ENCODE assay signal across 19 mouse cellular contexts in genomic region chr2:122968809-122969628, GRCm38 (mm10).
DNase-seq lines count a peak whose midpoint lies in the region; ATAC-seq and TF ChIP-seq lines count a peak whose summit lies in the region.
"Had no signal": no experiment of that assay in that cellular context is flagged by ENCODE, and none has a peak within 500 bp of the region (broad histone marks: within the 10 kb centered on the region; RNA-seq: fewer than 3 reads in every experiment).

No protein-coding gene starts in this region.

- intact Hi-C loops in left cerebral cortex, adult 2 months (cut with DNase I): loop anchor here (5.0 kb wide), 1 partner anchor 103 kb away; no protein-coding TSS in a partner anchor
- intact Hi-C loops in heart, postnatal 36 days (cut with DNase I): no loop called here

- H3K9ac ChIP-seq in forebrain, embryonic 14.5 days (ENCODE audit: low read length): no peak overlapping the region
- no peak overlapping the region for H3K9ac ChIP-seq in forebrain, embryonic 11.5 days (ENCODE audit: low read length)
- H3K9ac ChIP-seq in forebrain, embryonic 16.5 days (replicated peaks; ENCODE audit: low read depth, low read length): no peak overlapping the region
- H3K9ac ChIP-seq: embryonic facial prominence, embryonic 13.5 days; hindbrain, embryonic 15.5 days; limb, embryonic 15.5 days; lung, embryonic 14.5 days; midbrain, embryonic 15.5 days had no signal

- no peaks in the 10 kb centered on the region for H3K36me3 ChIP-seq in forebrain, embryonic 14.5 days (ENCODE audit: control insufficient read depth, insufficient read depth, low read length)
- no peaks in the 10 kb centered on the region for H3K36me3 ChIP-seq in forebrain, embryonic 11.5 days (ENCODE audit: control insufficient read depth, insufficient read depth, low read length)
- H3K36me3 ChIP-seq in forebrain, embryonic 16.5 days (ENCODE audit: control insufficient read depth, insufficient read depth): no peaks in the 10 kb centered on the region
- H3K36me3 ChIP-seq: embryonic facial prominence, embryonic 13.5 days; hindbrain, embryonic 15.5 days; limb, embryonic 15.5 days; midbrain, embryonic 15.5 days had no signal

- H3K27ac ChIP-seq in forebrain, embryonic 14.5 days (ENCODE audit: low read depth, low read length): no peak overlapping the region
- H3K27ac ChIP-seq in forebrain, embryonic 11.5 days (ENCODE audit: low read depth, low read length): no peak overlapping the region
- H3K27ac ChIP-seq in forebrain, embryonic 16.5 days (ENCODE audit: low read length): no peak overlapping the region
- peak overlapping the region; percentile 61 for H3K27ac ChIP-seq in left cerebral cortex, adult 2 months
- H3K27ac ChIP-seq: embryonic facial prominence, embryonic 13.5 days; heart, adult 2 months; hindbrain, embryonic 15.5 days; limb, embryonic 15.5 days; midbrain, embryonic 15.5 days had no signal

- DNase-seq in forebrain, embryonic 14.5 days (ENCODE audit: low spot score): peak; percentile 68
- no peak for DNase-seq in forebrain, embryonic 11.5 days (ENCODE audit: low spot score)
- peak; percentile 15 to 19 for DNase-seq in left cerebral cortex, adult 2 months (ENCODE audit: extremely low spot score in 1 of 2, low spot score in 2 of 2)
- DNase-seq in right cerebral cortex, postnatal 25 days: peak; percentile 29
- no peak for DNase-seq in heart, adult 9 months (ENCODE audit: low spot score in 2 of 2)
- DNase-seq in heart, postnatal 36 days: no peak
- DNase-seq: cerebellum, postnatal 36 days; heart, adult 2 months; heart, postnatal 10 days; kidney, adult 18-20 months; kidney, postnatal 4 days; lung, embryonic 14.5 days had no signal

- no peak overlapping the region for H3K4me3 ChIP-seq in forebrain, embryonic 14.5 days (ENCODE audit: low read depth, low read length)
- H3K4me3 ChIP-seq in forebrain, embryonic 11.5 days (ENCODE audit: low read depth, low read length): no peak overlapping the region
- no peak overlapping the region for H3K4me3 ChIP-seq in forebrain, embryonic 16.5 days (replicated peaks; ENCODE audit: low read length)
- no peak overlapping the region for H3K4me3 ChIP-seq in left cerebral cortex, adult 2 months
- H3K4me3 ChIP-seq: embryonic facial prominence, embryonic 13.5 days; heart, adult 2 months; hindbrain, embryonic 15.5 days; limb, embryonic 15.5 days; midbrain, embryonic 15.5 days had no signal

- TF ChIP-seq CTCF in left cerebral cortex, adult 2 months (IDR thresholded peaks at IDR 0.05): peak; percentile 10; the same call in 1 of the 2 replicates

- no peaks in the 10 kb centered on the region for H3K27me3 ChIP-seq in forebrain, embryonic 14.5 days (replicated peaks; ENCODE audit: control insufficient read depth, insufficient read depth, low read length)
- H3K27me3 ChIP-seq in forebrain, embryonic 11.5 days (ENCODE audit: control insufficient read depth, insufficient read depth, low read length): no peaks in the 10 kb centered on the region
- H3K27me3 ChIP-seq in forebrain, embryonic 16.5 days (replicated peaks; ENCODE audit: control insufficient read depth, insufficient read depth, low read length): no peaks in the 10 kb centered on the region
- H3K27me3 ChIP-seq: embryonic facial prominence, embryonic 13.5 days; hindbrain, embryonic 15.5 days; limb, embryonic 15.5 days; midbrain, embryonic 15.5 days; Patski had no signal

- 79% methylated on average over 10 of the region's 10 CpGs for WGBS in forebrain, embryonic 14.5 days
- WGBS in forebrain, embryonic 11.5 days: 91% methylated on average over 10 of the region's 10 CpGs
- WGBS in forebrain, embryonic 16.5 days: 70% methylated on average over 10 of the region's 10 CpGs

- H3K4me1 ChIP-seq in forebrain, embryonic 14.5 days (ENCODE audit: control insufficient read depth, insufficient read depth, low read length): no peaks in the 10 kb centered on the region
- H3K4me1 ChIP-seq in forebrain, embryonic 11.5 days (replicated peaks; ENCODE audit: control insufficient read depth, insufficient read depth, low read length): no peaks in the 10 kb centered on the region
- H3K4me1 ChIP-seq in forebrain, embryonic 16.5 days (replicated peaks; ENCODE audit: control insufficient read depth, insufficient read depth, low read length): peaks cover 2% of the 10 kb centered on the region; the same call in 1 of the 2 replicates
- H3K4me1 ChIP-seq: embryonic facial prominence, embryonic 13.5 days; hindbrain, embryonic 15.5 days; limb, embryonic 15.5 days had no signal

- H3K4me2 ChIP-seq in forebrain, embryonic 14.5 days (ENCODE audit: low read length): no peak overlapping the region
- H3K4me2 ChIP-seq in forebrain, embryonic 11.5 days (ENCODE audit: low read depth, low read length, severe bottlenecking): no peak overlapping the region
- no peak overlapping the region for H3K4me2 ChIP-seq in forebrain, embryonic 16.5 days (ENCODE audit: low read length)
- H3K4me2 ChIP-seq: embryonic facial prominence, embryonic 13.5 days; hindbrain, embryonic 15.5 days; limb, embryonic 15.5 days; lung, embryonic 14.5 days; midbrain, embryonic 15.5 days had no signal

- H3K9me3 ChIP-seq in forebrain, embryonic 14.5 days (replicated peaks; ENCODE audit: control insufficient read depth, low read length): no peaks in the 10 kb centered on the region
- H3K9me3 ChIP-seq in forebrain, embryonic 11.5 days (ENCODE audit: control insufficient read depth, low read length): peaks cover 2% of the 10 kb centered on the region; the same call in 1 of the 2 replicates
- 0 out of 2 replicates have a peak, but pooled peaks cover 3% of the 10 kb centered on the region for H3K9me3 ChIP-seq in forebrain, embryonic 16.5 days (ENCODE audit: control insufficient read depth, low read length)
- H3K9me3 ChIP-seq: embryonic facial prominence, embryonic 13.5 days; hindbrain, embryonic 15.5 days; limb, embryonic 15.5 days; midbrain, embryonic 15.5 days had no signal

- ATAC-seq in forebrain, embryonic 14.5 days: peak; percentile 48; the same call in 1 of the 2 replicates
- ATAC-seq in forebrain, embryonic 11.5 days (replicated peaks; ENCODE audit: low FRiP score): no peak
- peak; percentile 81 for ATAC-seq in forebrain, embryonic 16.5 days
- no peak for ATAC-seq in activated CD4-positive, CD25-positive, alpha-beta regulatory T cell, adult 4 months
- ATAC-seq: Patski had no signal

Comparison
In these comparisons a context has a peak if more than half of its experiments do, and no peak if none do; other contexts are left out.
1. ATAC-seq: peak in forebrain, embryonic 14.5 days (single experiment) and forebrain, embryonic 16.5 days (single experiment); none in forebrain, embryonic 11.5 days (single experiment) and activated CD4-positive, CD25-positive, alpha-beta regulatory T cell, adult 4 months (single experiment).
2. DNase-seq: peak in forebrain, embryonic 14.5 days (single experiment), left cerebral cortex, adult 2 months (2 of 2) and right cerebral cortex, postnatal 25 days (single experiment); none in forebrain, embryonic 11.5 days (single experiment), heart, adult 9 months (0 of 2) and heart, postnatal 36 days (0 of 2).